Mouse (Mus musculus) neural tube, embryonic 11.5 days (tissue): ENCODE results near the gene Dcp1a. TPM values are rescaled to one million over a fixed set of nuclear protein-coding genes. Genes with fewer than 3 reads are reported as not detected.

Source experiments
- ATAC-seq: fragments of 200-750 bp; cut with Nextera tagmentation; 2 replicates; pipeline ENCODE4 v1.8.0; 2017; ENCODE audit warnings: moderate number of reproducible peaks, mild to moderate bottlenecking, moderate TSS enrichment, moderate library complexity; ENCODE audit not compliant: insufficient read depth, low FRiP score, low TSS enrichment
- DNase-seq: peaks from one replicate; pipeline ENCODE4 v3.0.0-alpha.2; 2015; ENCODE audit warnings: low spot score
- H3K27ac ChIP-seq: fragments of 300-500 bp; sonication (generic); 2 replicates; pipeline ENCODE4 v1.5.1; 2014; ENCODE audit warnings: low read depth, mild to moderate bottlenecking, low read length
- H3K27me3 ChIP-seq: fragments of 300-500 bp; sonication (generic); 2 replicates; pipeline ENCODE4 v1.6.1; 2014; ENCODE audit warnings: mild to moderate bottlenecking, low read length, mixed read lengths; ENCODE audit not compliant: control insufficient read depth, insufficient read depth
- H3K36me3 ChIP-seq: fragments of 300-500 bp; sonication (generic); 2 replicates; pipeline ENCODE4 v1.6.1; 2014; ENCODE audit warnings: mild to moderate bottlenecking, low read length, moderate library complexity, mixed read lengths; ENCODE audit not compliant: control insufficient read depth, insufficient read depth
- H3K4me1 ChIP-seq: fragments of 300-500 bp; sonication (generic); 2 replicates; pipeline ENCODE4 v1.6.1; 2014; ENCODE audit warnings: low read length, mixed read lengths; ENCODE audit not compliant: control insufficient read depth, insufficient read depth
- H3K4me2 ChIP-seq: fragments of 300-500 bp; sonication (generic); 2 replicates; pipeline ENCODE4 v1.6.1; 2014; ENCODE audit warnings: low read depth, mild to moderate bottlenecking, moderate library complexity
- H3K4me3 ChIP-seq: fragments of 300-500 bp; sonication (generic); 2 replicates; pipeline ENCODE4 v1.5.1; 2014; ENCODE audit warnings: low read depth, low read length
- H3K9ac ChIP-seq: fragments of 300-500 bp; sonication (generic); 2 replicates; pipeline ENCODE4 v1.6.1; 2014; ENCODE audit warnings: mild to moderate bottlenecking, low read length
- H3K9me3 ChIP-seq: fragments of 300-500 bp; sonication (generic); 2 replicates; pipeline ENCODE4 v1.6.1; 2016; ENCODE audit warnings: low read length; ENCODE audit not compliant: control insufficient read depth
- WGBS: fragments of 180-500 bp; shearing (Covaris S2); extraction: QIAGEN DNeasy Blood & Tissue Kit; methylation state at CpG from one replicate; pipeline ENCODE4 v1.1.7; 2014; 5-methylcytosine and 5-hydroxymethylcytosine counted together
- microRNA-seq: library from miRNA; unstranded; fragments of <30 nt; microRNA quantifications from one replicate; pipeline ENCODE4, GENCODE M21; 2016
- polyA plus RNA-seq: library from polyadenylated mRNA; unstranded; fragments of >200 nt; fragmentation: Nextera tagmentation; extraction: Ambion mirVana; gene quantifications from 2 replicates; pipeline ENCODE4 v1.2.1, GENCODE M21; 2014

The Dcp1a gene
- polyA plus RNA-seq, 1 experiment from 2014 or later = 35.0 TPM

GRCm38 (mm10) chr14:30573983-30574584, 94.7 kb downstream of the Dcp1a start:
- peaks cover 11% of the 10 kb centered on the region for H3K36me3 ChIP-seq
- no peak overlapping the region for H3K4me3 ChIP-seq
- no peaks in the 10 kb centered on the region for H3K27me3 ChIP-seq
- no peak overlapping the region for H3K9ac ChIP-seq
- 78% methylated on average over 6 of the region's 6 CpGs for WGBS
- no peak overlapping the region for H3K4me2 ChIP-seq
- no peak overlapping the region for H3K27ac ChIP-seq
- no peaks in the 10 kb centered on the region for H3K4me1 ChIP-seq
- peak; percentile 72 for DNase-seq
- H3K9me3 ChIP-seq = no peaks in the 10 kb centered on the region
- no peak for ATAC-seq

GRCm38 (mm10) chr14:30575791-30576190, 96.5 kb downstream of the Dcp1a start:
- 0 out of 2 replicates have a peak, but pooled peaks cover 8% of the 10 kb centered on the region for H3K36me3 ChIP-seq
- 83% methylated on average over 7 of the region's 7 CpGs for WGBS
- ATAC-seq = no peak

GRCm38 (mm10) chr14:30576260-30576659, 96.9 kb downstream of the Dcp1a start:
- Histone ChIP-seq H3K9me3 (no peaks in the 10 kb centered on the region), H3K36me3 (0 out of 2 replicates have a peak, but pooled peaks cover 4% of the 10 kb centered on the region), H3K27ac (no peak overlapping the region), H3K4me1 (no peaks in the 10 kb centered on the region), H3K4me2 (no peak overlapping the region), H3K27me3 (no peaks in the 10 kb centered on the region), H3K9ac (no peak overlapping the region), H3K4me3 (no peak overlapping the region)
- ATAC-seq (no peak), DNase-seq (no peak)
- 78% methylated on average over 5 of the region's 5 CpGs for WGBS

More at GRCm38 (mm10) chr14:30575791-30576190, 96.5 kb downstream of the Dcp1a start:
- H3K4me2 ChIP-seq = no peak overlapping the region
- no peaks in the 10 kb centered on the region for H3K9me3 ChIP-seq
- H3K4me3 ChIP-seq = no peak overlapping the region
- no peaks in the 10 kb centered on the region for H3K27me3 ChIP-seq
- no peaks in the 10 kb centered on the region for H3K4me1 ChIP-seq
- H3K27ac ChIP-seq = no peak overlapping the region
- H3K9ac ChIP-seq = no peak overlapping the region
- no peak for DNase-seq

Small RNAs within 50 kb of the gene (microRNA-seq; reads per million reads assigned to microRNA genes)
- gene Mir3076 = 2.1 reads per million

Other genes starting within 250 kb of the Dcp1a start
- gene Cacna1d, start 11.9 kb downstream of the Dcp1a start, polyA plus RNA-seq = 0.96 and 1.4 TPM in 2 replicates
- 128 and 158 TPM in 2 replicates for gene Tkt, start 68.8 kb downstream of the Dcp1a start, polyA plus RNA-seq
- gene Prkcd, start 146.7 kb downstream of the Dcp1a start, polyA plus RNA-seq = 30.7 and 36.4 TPM in 2 replicates
- gene Rft1, start 174.8 kb downstream of the Dcp1a start, polyA plus RNA-seq = 11.6 and 11.7 TPM in 2 replicates
- 19.3 and 19.5 TPM in 2 replicates for gene Sfmbt1, start 235.3 kb downstream of the Dcp1a start, polyA plus RNA-seq